9 mouse cellular contexts compared by ENCODE assay signal in the genomic region with DNA sequence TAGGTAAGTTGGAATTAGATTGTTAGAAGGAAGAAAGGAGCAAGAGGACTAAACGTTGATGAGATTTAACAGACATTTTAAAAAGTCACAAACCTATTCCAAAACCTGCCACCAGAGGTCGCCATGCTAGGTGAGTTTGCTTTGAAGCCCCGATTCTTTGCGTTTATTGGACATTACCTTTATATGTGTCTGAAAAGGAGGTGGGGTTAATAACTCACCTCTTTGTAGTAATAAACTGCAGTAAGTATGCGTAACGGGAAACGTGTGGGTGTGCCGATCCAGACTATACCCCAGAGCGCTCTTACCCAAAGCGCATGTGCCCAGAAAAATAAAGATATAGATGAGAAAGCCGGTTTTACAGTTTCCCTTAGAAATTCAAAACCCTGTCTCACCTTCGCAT. TPM values are rescaled to one million over a fixed set of nuclear protein-coding genes. Genes with fewer than 3 reads are reported as not detected.
DNase-seq lines count a peak whose midpoint lies in the region; ATAC-seq and TF ChIP-seq lines count a peak whose summit lies in the region.
"Had no signal": no experiment of that assay in that cellular context is flagged by ENCODE, and none has a peak within 500 bp of the region (broad histone marks: within the 10 kb centered on the region; RNA-seq: fewer than 3 reads in every experiment).

No protein-coding gene starts in this region.

- no peak for DNase-seq in lung, adult 2 months
- no peak for DNase-seq in lung, adult 18-20 months
- DNase-seq in c-Kit-positive CD71-negative TER-119-negative erythroid progenitor cells, embryonic 14.5 days (ENCODE audit: low read depth): peak; percentile 9
- DNase-seq in kidney, postnatal 14 days: peak; percentile 63
- peak; percentile 30 for DNase-seq in lung, postnatal 36 days
- peak; percentile 73 for DNase-seq in testis, postnatal 10 days (ENCODE audit: low spot score)
- no peak for DNase-seq in thymus, postnatal 10 days (ENCODE audit: low spot score in 2 of 2)

- H3K4me1 ChIP-seq in lung, adult 2 months (ENCODE audit: control insufficient read depth, insufficient read depth, low read length): no peaks in the 10 kb centered on the region
- peaks cover 8% of the 10 kb centered on the region for H3K4me1 ChIP-seq in heart, embryonic 15.5 days (replicated peaks)

- no peak overlapping the region for H3K27ac ChIP-seq in heart, embryonic 15.5 days

- H3K4me2 ChIP-seq in heart, embryonic 15.5 days: peak overlapping the region; percentile 64

- no peak for ATAC-seq in heart, embryonic 15.5 days (replicated peaks; ENCODE audit: insufficient number of reproducible peaks, insufficient read depth, low FRiP score, low read depth)

- H3K9ac ChIP-seq in heart, embryonic 15.5 days: no peak overlapping the region

- H3K27me3 ChIP-seq in heart, embryonic 15.5 days: peaks cover 43% of the 10 kb centered on the region

- WGBS in lung, adult 2 months: 5% methylated on average over 12 of the region's 12 CpGs
- 4% methylated on average over 12 of the region's 12 CpGs for WGBS in heart, embryonic 15.5 days

- no peak for TF ChIP-seq POLR2A in lung, adult 2 months (IDR thresholded peaks at IDR 0.05; ENCODE audit: borderline replicate concordance, extremely low read depth, low read depth, low read length)

- no peaks in the 10 kb centered on the region for H3K9me3 ChIP-seq in heart, embryonic 15.5 days (replicated peaks)

- no peaks in the 10 kb centered on the region for H3K36me3 ChIP-seq in heart, embryonic 15.5 days

- peak; percentile 28; the same call in 1 of the 2 replicates for TF ChIP-seq CTCF in lung, adult 2 months (IDR thresholded peaks at IDR 0.05; ENCODE audit: insufficient read depth, low read length)

- H3K4me3 ChIP-seq in lung, adult 2 months (replicated peaks; ENCODE audit: extremely low read depth, low read depth, low read length): no peak overlapping the region
- H3K4me3 ChIP-seq in heart, embryonic 15.5 days: peak overlapping the region; percentile 41

RNA-seq across cellular contexts. Expression of gene Tfap2b, which starts 3.1 kb away (rescaled TPM):
- polyA plus RNA-seq in lung, adult 2 months (2012; rRNA removed): not detected in 2 replicates
- 0.15 and 2.1 TPM in 2 replicates for polyA plus RNA-seq in heart, embryonic 15.5 days (2015; fragmentation: Nextera tagmentation; extraction: Ambion mirVana)
- polyA plus RNA-seq: small intestine, adult 2 months had no signal

Comparison
In these comparisons a context has a peak if more than half of its experiments do, and no peak if none do; other contexts are left out.
1. DNase-seq: peak in c-Kit-positive CD71-negative TER-119-negative erythroid progenitor cells, embryonic 14.5 days (single experiment), kidney, postnatal 14 days (single experiment), lung, postnatal 36 days (single experiment) and testis, postnatal 10 days (single experiment); none in lung, adult 2 months (single experiment), lung, adult 18-20 months (0 of 2) and thymus, postnatal 10 days (0 of 2).